Mouse (Mus musculus) brain, embryonic 14.5 days (tissue): ENCODE data around the gene 4930404N11Rik.

ENCODE experiments used
- CTCF ChIP-seq: fragments of 200-500 bp; IDR thresholded peaks from 2 replicates; pipeline ENCODE4 v1.5.1; 2012; ENCODE audit warnings: inconsistent platforms, mild to moderate bottlenecking, moderate library complexity, borderline replicate concordance; ENCODE audit not compliant: insufficient read depth, insufficient read length; ENCODE audit errors: extremely low read depth
- POLR2A ChIP-seq: fragments of 200-500 bp; IDR thresholded peaks from 2 replicates; pipeline ENCODE4 v1.6.1; 2012; ENCODE audit warnings: mild to moderate bottlenecking, inconsistent platforms, borderline replicate concordance; ENCODE audit not compliant: poor library complexity, insufficient read depth, insufficient read length, severe bottlenecking; ENCODE audit errors: extremely low read depth

DNA sequence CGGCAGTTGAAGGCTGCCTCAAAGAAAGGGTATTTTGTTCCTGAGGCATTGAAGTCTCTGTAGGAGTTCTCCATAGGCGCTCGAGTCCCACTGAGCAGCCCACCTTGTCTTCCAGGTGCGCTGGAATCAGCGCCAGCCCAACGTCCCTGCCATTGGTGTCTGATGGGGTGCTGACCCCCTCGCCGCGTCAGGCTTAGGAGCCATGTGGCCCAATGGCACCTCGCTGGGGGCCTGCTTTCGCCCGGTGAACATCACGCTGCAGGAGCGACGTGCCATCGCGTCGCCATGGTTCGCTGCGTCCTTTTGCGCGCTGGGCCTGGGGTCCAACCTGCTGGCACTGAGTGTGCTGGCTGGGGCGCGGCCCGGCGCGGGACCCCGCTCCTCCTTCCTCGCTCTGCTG lies 33.3 kb downstream of the 4930404N11Rik start:
- TF ChIP-seq CTCF: no peak
- TF ChIP-seq POLR2A: no peak
